Mouse (Mus musculus) ES-Bruce4 (cell line): Measurements from ENCODE around the gene Slc2a10.

ENCODE experiments used
- CTCF ChIP-seq: IDR thresholded peaks from one replicate; pipeline ENCODE4 v1.8.1; 2011; ENCODE audit warnings: low read depth, low read length
- EP300 ChIP-seq: IDR thresholded peaks from 2 replicates; pipeline ENCODE4 v1.6.1; 2011; ENCODE audit warnings: low read depth, low read length; ENCODE audit not compliant: insufficient read depth
- POLR2A ChIP-seq: IDR thresholded peaks from one replicate; pipeline ENCODE4 v1.8.1; 2011; ENCODE audit warnings: low read length; ENCODE audit not compliant: insufficient read depth

GRCm38 (mm10) chr2:165475412-165475811 lies 28.2 kb upstream of the Slc2a10 start:
- TF ChIP-seq EP300, result no peak
- TF ChIP-seq POLR2A, result no peak
- TF ChIP-seq CTCF, result no peak
